Mouse (Mus musculus) small intestine, adult 2 months (tissue): ENCODE data around the gene Sept6.

ENCODE experiments used
- CTCF ChIP-seq: fragments of 200-500 bp; IDR thresholded peaks from 2 replicates; pipeline ENCODE4 v1.5.1; 2012; ENCODE audit warnings: low read depth, mild to moderate bottlenecking, control low read depth, inconsistent platforms, low read length, moderate library complexity, mixed read lengths; ENCODE audit not compliant: insufficient replicate concordance, insufficient read length; ENCODE audit errors: extremely low read depth
- POLR2A ChIP-seq: fragments of 200-500 bp; IDR thresholded peaks from 2 replicates; pipeline ENCODE4 v1.6.1; 2012; ENCODE audit warnings: low read depth, mild to moderate bottlenecking, control low read depth, inconsistent platforms, low read length, moderate library complexity

GRCm38 (mm10) chrX:36929694-36930093, 61.9 kb downstream of the Sept6 start:
- no peak for TF ChIP-seq CTCF
- TF ChIP-seq POLR2A, result no peak
